Mouse (Mus musculus) Patski (cell line): Measurements from ENCODE around the gene Glcci1. TPM values are rescaled to one million over a fixed set of nuclear protein-coding genes. Genes with fewer than 3 reads are reported as not detected.

Experiments
- ATAC-seq: fragments of 100-300 bp; one replicate; pipeline ENCODE4 v1.8.0; 2021
- CTCF ChIA-PET: fragments of 350-600 bp; sonication (Branson Sonifier 250); formaldehyde crosslinking; loops from one replicate; lab custom pipeline; 2022; ENCODE audit warnings: inconsistent platforms; lab: Charles Lee
- POLR2A ChIA-PET: fragments of 350-600 bp; sonication (Branson Sonifier 250); formaldehyde crosslinking; loops from one replicate; lab custom pipeline; 2022; ENCODE audit warnings: antibody characterized with exemption, inconsistent platforms; lab: Charles Lee
- DNase-seq: peaks from one replicate; pipeline ENCODE4 v3.0.0-alpha.2; 2011; ENCODE audit warnings: low read depth, low spot score
- H3K27me3 ChIP-seq: fragments of 371-371 bp; one replicate; pipeline ENCODE4 v1.5.1; 2021
- CTCF ChIP-seq: fragments of 100-300 bp; IDR thresholded peaks from one replicate; pipeline ENCODE4 v1.5.1; 2021
- in situ Hi-C: fragments of 300-500 bp; cut with MboI; formaldehyde crosslinking; loops from 3 replicates; pipeline ENCODE4 v1.11.1; 2018; ENCODE audit warnings: low pct_unique_long_range_greater_than_20kb, mixed read lengths
- polyA plus RNA-seq: library from polyadenylated mRNA; unstranded; gene quantifications from one replicate; pipeline ENCODE4 v1.2.3, GENCODE M21; 2021

Glcci1 gene
- polyA plus RNA-seq, 1 experiment from 2014 or later: 2.2 TPM

DNA sequence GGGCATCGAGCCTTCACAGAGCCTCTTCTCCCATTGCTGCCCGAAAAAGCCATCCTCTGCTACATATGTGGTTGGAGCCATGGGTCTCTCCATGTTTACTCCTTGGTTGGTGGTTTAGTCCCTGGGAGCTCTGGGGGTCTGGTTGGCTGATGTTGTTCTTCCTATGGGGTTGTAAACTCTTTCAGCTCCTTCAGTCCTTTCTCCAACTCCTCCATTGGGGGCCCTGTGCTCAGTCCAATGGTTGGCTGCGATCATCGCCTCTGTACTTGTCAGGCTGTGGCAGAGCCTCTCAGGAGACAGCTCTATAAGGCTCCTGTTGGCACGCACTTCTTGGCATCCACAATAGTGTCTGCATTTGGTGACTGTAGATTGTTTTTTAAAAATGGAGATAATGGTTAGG, 35.4 kb downstream of the Glcci1 start:
- in situ Hi-C loops: no loop called here

GRCm38 (mm10) chr6:8545780-8546179, 36.4 kb downstream of the Glcci1 start:
- CTCF ChIA-PET: interaction anchor here (1.4 kb wide), 1 partner anchor 12 kb away, joined by 3 read pairs; no protein-coding TSS in a partner anchor
- no peak for DNase-seq
- in situ Hi-C loops: no loop called here
- POLR2A ChIA-PET: no interaction called here
- H3K27me3 ChIP-seq: no peaks in the 10 kb centered on the region
- no peak for ATAC-seq
- no peak for TF ChIP-seq CTCF

More for the DNA sequence above, 35.4 kb downstream of the Glcci1 start:
- no peaks in the 10 kb centered on the region for H3K27me3 ChIP-seq
- DNase-seq (no peak), ATAC-seq (no peak)
- POLR2A ChIA-PET: no interaction called here
- no peak for TF ChIP-seq CTCF
- CTCF ChIA-PET: no interaction called here

GRCm38 (mm10) chr6:8551155-8551554, 41.8 kb downstream of the Glcci1 start:
- CTCF ChIA-PET: no interaction called here
- no peak for TF ChIP-seq CTCF

DNA sequence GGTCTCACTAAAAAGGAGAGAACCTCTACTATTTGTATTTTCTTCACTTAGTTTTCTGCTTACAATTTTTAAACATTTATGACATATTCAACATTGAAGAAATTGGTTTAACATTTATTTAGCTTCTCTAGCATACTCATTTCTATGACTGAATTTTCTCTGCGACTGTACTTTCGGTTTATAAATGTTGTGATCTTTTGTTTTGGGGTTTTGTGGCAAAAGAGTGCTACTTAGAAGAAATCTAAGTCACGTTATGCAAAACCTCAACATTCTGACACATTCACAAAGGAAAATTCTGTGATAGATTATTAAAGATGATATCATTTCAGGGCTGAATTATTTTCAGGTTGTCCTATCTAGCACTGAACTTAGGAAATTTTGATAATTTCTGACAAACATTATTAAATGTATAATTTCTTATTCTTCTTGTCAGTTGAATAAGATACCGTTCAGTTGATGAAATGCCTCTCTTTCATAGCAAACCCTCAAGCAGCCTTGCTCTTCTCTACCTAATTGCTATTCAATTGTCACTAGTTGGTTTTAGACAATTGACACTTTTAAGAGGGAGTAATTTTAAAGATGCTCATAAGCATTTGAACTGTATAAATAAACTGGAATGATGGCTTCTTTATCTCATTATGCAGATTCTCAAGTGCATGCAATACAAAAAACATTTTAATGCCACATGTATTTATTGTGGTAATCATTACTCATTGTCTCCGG, 47.6 kb downstream of the Glcci1 start:
- ChIA-PET POLR2A (interaction anchor here (0.6 kb wide), 1 partner anchor 225 kb away, joined by 3 read pairs; no protein-coding TSS in a partner anchor), CTCF (no interaction called here)
- H3K27me3 ChIP-seq: no peaks in the 10 kb centered on the region
- DNase-seq (no peak), ATAC-seq (no peak)
- in situ Hi-C loops: no loop called here
- TF ChIP-seq CTCF: no peak

More at GRCm38 (mm10) chr6:8551155-8551554, 41.8 kb downstream of the Glcci1 start:
- in situ Hi-C loops: no loop called here
- DNase-seq: no peak
- POLR2A ChIA-PET: no interaction called here
- ATAC-seq: no peak
- no peaks in the 10 kb centered on the region for H3K27me3 ChIP-seq

- DNase-seq: no peak
- ChIA-PET CTCF (interaction anchor here (1.0 to 1.3 kb wide), 2 partner anchors 10 to 87 kb away, joined by 3 to 4 read pairs; no protein-coding TSS in a partner anchor), POLR2A (no interaction called here)
- TF ChIP-seq CTCF: no peak
- no peaks in the 10 kb centered on the region for H3K27me3 ChIP-seq
- no peak for ATAC-seq
- in situ Hi-C loops: no loop called here
Observed at GRCm38 (mm10) chr6:8560682-8561081, 51.3 kb downstream of the Glcci1 start.

GRCm38 (mm10) chr6:8582377-8582776, 73.0 kb downstream of the Glcci1 start:
- no peaks in the 10 kb centered on the region for H3K27me3 ChIP-seq
- ATAC-seq (no peak), DNase-seq (no peak)
- CTCF ChIA-PET: no interaction called here
- POLR2A ChIA-PET: no interaction called here
- no peak for TF ChIP-seq CTCF
- in situ Hi-C loops: no loop called here

- in situ Hi-C loops: no loop called here
- H3K27me3 ChIP-seq: no peaks in the 10 kb centered on the region
- no peak for ATAC-seq
- no peak for DNase-seq
- POLR2A ChIA-PET: interaction anchor here (0.5 kb wide), 1 partner anchor 57 kb away, joined by 3 read pairs; no protein-coding TSS in a partner anchor
- no peak for TF ChIP-seq CTCF
- CTCF ChIA-PET: no interaction called here
Observed at GRCm38 (mm10) chr6:8583892-8584291, 74.5 kb downstream of the Glcci1 start.

DNA sequence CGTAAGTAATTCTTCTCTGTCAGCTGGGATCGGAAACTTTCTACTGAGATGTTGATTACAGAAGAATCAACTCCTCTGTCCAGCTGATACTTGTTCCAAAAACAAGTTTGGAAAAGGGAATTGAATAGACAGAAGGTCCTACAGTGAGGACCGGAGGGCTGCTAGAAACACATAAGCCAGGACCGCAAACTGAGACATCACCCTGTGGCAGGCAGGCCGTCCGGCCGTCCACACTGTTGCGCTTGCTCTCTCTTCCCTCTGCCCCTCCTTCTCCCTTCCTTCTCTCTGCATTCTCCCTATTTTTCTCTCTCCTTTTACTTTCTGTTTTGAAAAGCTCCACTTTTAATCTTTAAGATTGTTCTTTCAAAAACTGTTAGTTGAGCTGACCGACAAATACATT, 82.3 kb downstream of the Glcci1 start:
- ATAC-seq (no peak), DNase-seq (no peak)
- CTCF ChIA-PET: no interaction called here
- TF ChIP-seq CTCF: no peak
- POLR2A ChIA-PET: no interaction called here
- in situ Hi-C loops: no loop called here
- no peaks in the 10 kb centered on the region for H3K27me3 ChIP-seq

- in situ Hi-C loops: no loop called here
- no peaks in the 10 kb centered on the region for H3K27me3 ChIP-seq
- TF ChIP-seq CTCF: no peak
- no peak for ATAC-seq
- no peak for DNase-seq
- CTCF ChIA-PET: interaction anchor here (0.9 kb wide), 1 partner anchor 17 kb away, joined by 4 read pairs; no protein-coding TSS in a partner anchor
- POLR2A ChIA-PET: interaction anchor here (0.5 kb wide), 1 partner anchor 109 kb away, joined by 3 read pairs; no protein-coding TSS in a partner anchor
Observed at GRCm38 (mm10) chr6:8617369-8617768, 108.0 kb downstream of the Glcci1 start.

- ChIA-PET CTCF (interaction anchor here (1.1 to 3.0 kb wide), 2 partner anchors 19 to 27 kb away, joined by 3 to 13 read pairs; no protein-coding TSS in a partner anchor), POLR2A (no interaction called here)
- no peak for DNase-seq
- in situ Hi-C loops: no loop called here
- no peaks in the 10 kb centered on the region for H3K27me3 ChIP-seq
- ATAC-seq: no peak
- no peak for TF ChIP-seq CTCF
Observed at GRCm38 (mm10) chr6:8619582-8620350, 110.4 kb downstream of the Glcci1 start.
